Mouse (Mus musculus) bone marrow, adult 2 months (tissue): ENCODE measurements around the gene Myh7. TPM values are rescaled to one million over a fixed set of nuclear protein-coding genes. Genes with fewer than 3 reads are reported as not detected.
"Not testable (repeated sequence)": the region's sequence is repeated elsewhere in the genome, so short reads cannot be mapped to it uniquely, and the experiment has no call there.

Experiments used
- H3K27ac ChIP-seq: fragments of 200-500 bp; 2 replicates; pipeline ENCODE4 v1.5.1; 2012; ENCODE audit warnings: low read depth, mild to moderate bottlenecking, control low read depth, inconsistent platforms, low read length; ENCODE audit not compliant: control insufficient read depth, poor library complexity, insufficient read depth
- H3K4me1 ChIP-seq: fragments of 200-500 bp; 2 replicates; pipeline ENCODE4 v1.6.1; 2011; ENCODE audit warnings: low read length; ENCODE audit not compliant: control insufficient read depth, insufficient read depth
- H3K4me3 ChIP-seq: fragments of 200-500 bp; replicated peaks from 2 replicates; pipeline ENCODE3; 2011; ENCODE audit warnings: mild to moderate bottlenecking, low read depth, low read length, control low read depth; ENCODE audit not compliant: control insufficient read depth
- CTCF ChIP-seq: fragments of 200-500 bp; IDR thresholded peaks from 2 replicates; pipeline ENCODE4 v1.5.1; 2011; ENCODE audit warnings: low read length, control low read depth; ENCODE audit not compliant: control insufficient read depth, insufficient read depth
- POLR2A ChIP-seq: fragments of 200-500 bp; IDR thresholded peaks from 2 replicates; pipeline ENCODE4 v1.6.1; 2011; ENCODE audit warnings: low read depth, mild to moderate bottlenecking, control low read depth, low read length, borderline replicate concordance; ENCODE audit not compliant: control insufficient read depth
- WGBS: fragments of 180-500 bp; shearing (Covaris S2); methylation state at CpG from one replicate; pipeline ENCODE4 v1.1.7; 2018; 5-methylcytosine and 5-hydroxymethylcytosine counted together
- polyA plus RNA-seq: library from polyadenylated mRNA; stranded (reverse); fragments of >200 nt; gene quantifications from 2 replicates; pipeline ENCODE4 v1.2.4, GENCODE M21; 2011; ENCODE audit warnings: low replicate concordance; ENCODE audit not compliant: missing spikeins, insufficient read depth, insufficient read length

Myh7 gene
- polyA plus RNA-seq, 1 experiment = not detected

- no peak overlapping the region for H3K4me3 ChIP-seq
- WGBS = 75% methylated on average over 8 of the region's 8 CpGs
- H3K4me1 ChIP-seq = no peaks in the 10 kb centered on the region
- TF ChIP-seq CTCF (no peak), POLR2A (no peak)
- H3K27ac ChIP-seq = no peak overlapping the region
These were observed 4.5 kb downstream of the Myh7 start for GRCm38 (mm10) chr14:54989886-54990441.

GRCm38 (mm10) chr14:54988882-54989281, 5.5 kb downstream of the Myh7 start:
- Histone ChIP-seq H3K4me3 (no peak overlapping the region), H3K27ac (no peak overlapping the region), H3K4me1 (no peaks in the 10 kb centered on the region)
- WGBS = 82% methylated on average over 13 of the region's 13 CpGs
- no peak for TF ChIP-seq POLR2A
- TF ChIP-seq CTCF = no peak

- H3K4me1 ChIP-seq, H3K4me3 ChIP-seq, H3K27ac ChIP-seq: not testable (repeated sequence)
- 82% methylated on average over 9 of the region's 9 CpGs for WGBS
These were observed 6.0 kb downstream of the Myh7 start for GRCm38 (mm10) chr14:54988350-54988874.

- 84% methylated on average over 7 of the region's 7 CpGs for WGBS
- Histone ChIP-seq H3K4me3 (no peak overlapping the region), H3K27ac (no peak overlapping the region), H3K4me1 (no peaks in the 10 kb centered on the region)
- TF ChIP-seq CTCF = no peak
These were observed 12.5 kb downstream of the Myh7 start for GRCm38 (mm10) chr14:54981934-54982333.

GRCm38 (mm10) chr14:54978664-54979063, 15.8 kb downstream of the Myh7 start:
- TF ChIP-seq CTCF = no peak
- no peaks in the 10 kb centered on the region for H3K4me1 ChIP-seq
- WGBS = 90% methylated on average over 8 of the region's 8 CpGs
- H3K27ac ChIP-seq = no peak overlapping the region
- H3K4me3 ChIP-seq = no peak overlapping the region

GRCm38 (mm10) chr14:54976633-54977032, 17.8 kb downstream of the Myh7 start, which contains the start of gene Gm17428:
Gm17428 (plus strand) TSS chr14:54976933.
- 51% methylated on average over 1 of the region's 1 CpGs for WGBS

GRCm38 (mm10) chr14:54974068-54974791, 20.2 kb downstream of the Myh7 start:
- no peak overlapping the region for H3K4me3 ChIP-seq
- H3K4me1 ChIP-seq = no peaks in the 10 kb centered on the region
- H3K27ac ChIP-seq = no peak overlapping the region
- TF ChIP-seq CTCF (no peak), POLR2A (no peak)
- WGBS = 73% methylated on average over 6 of the region's 6 CpGs

More at GRCm38 (mm10) chr14:54976633-54977032, 17.8 kb downstream of the Myh7 start, which contains the start of gene Gm17428:
- no peaks in the 10 kb centered on the region for H3K4me1 ChIP-seq
- TF ChIP-seq POLR2A (no peak), CTCF (no peak)
- H3K4me3 ChIP-seq = no peak within 1 kb of the TSS
- H3K27ac ChIP-seq = no peak within 1 kb of the TSS

- H3K4me3 ChIP-seq, H3K27ac ChIP-seq, H3K4me1 ChIP-seq: not testable (repeated sequence)
- WGBS = 82% methylated on average over 11 of the region's 11 CpGs
These were observed 21.6 kb downstream of the Myh7 start for GRCm38 (mm10) chr14:54972786-54973185.

GRCm38 (mm10) chr14:54968344-54968743, 26.1 kb downstream of the Myh7 start:
- no peak overlapping the region for H3K4me3 ChIP-seq
- H3K4me1 ChIP-seq = no peaks in the 10 kb centered on the region
- TF ChIP-seq CTCF (no peak), POLR2A (no peak)
- no peak overlapping the region for H3K27ac ChIP-seq
